Mouse (Mus musculus) liver, embryonic 14.5 days (tissue): ENCODE measurements around the gene Tspan15. TPM values are rescaled to one million over a fixed set of nuclear protein-coding genes. Genes with fewer than 3 reads are reported as not detected.

Experiments used
- ATAC-seq: fragments of 200-750 bp; cut with Nextera tagmentation; 2 replicates; pipeline ENCODE4 v1.8.0; 2017; ENCODE audit warnings: moderate number of reproducible peaks, mild to moderate bottlenecking, moderate library complexity; ENCODE audit not compliant: insufficient read depth
- DNase-seq, 3 experiments: peaks; one replicate each; pipeline ENCODE4 v3.0.0-alpha.2; 2012 to 2013; ENCODE audit warnings: low read depth in 3 of 3, low spot score in 3 of 3
- H3K27ac ChIP-seq: fragments of 300-500 bp; sonication (generic); 2 replicates; pipeline ENCODE4 v1.5.1; 2014; ENCODE audit warnings: moderate library complexity, mild to moderate bottlenecking, control low read depth, inconsistent platforms
- H3K27me3 ChIP-seq: fragments of 300-500 bp; sonication (generic); 2 replicates; pipeline ENCODE4 v1.6.1; 2014; ENCODE audit warnings: mild to moderate bottlenecking, low read length, moderate library complexity; ENCODE audit not compliant: control insufficient read depth, insufficient read depth
- H3K36me3 ChIP-seq: fragments of 300-500 bp; sonication (generic); replicated peaks from 2 replicates; pipeline ENCODE4 v1.6.1; 2014; ENCODE audit warnings: low read depth; ENCODE audit not compliant: control insufficient read depth, insufficient read depth
- H3K4me1 ChIP-seq, 2 experiments: fragments of 200-500 bp in 1 of 2; fragments of 300-500 bp in 1 of 2; sonication (generic) in 1 of 2; replicated peaks; 2 replicates each; pipeline ENCODE4 v1.6.1; 2012 to 2014; ENCODE audit warnings: antibody characterized with exemption in 1 of 2, inconsistent platforms in 1 of 2, low read length in 1 of 2; ENCODE audit not compliant: control insufficient read depth in 2 of 2, insufficient read depth in 2 of 2
- H3K4me2 ChIP-seq: fragments of 300-500 bp; sonication (generic); 2 replicates; pipeline ENCODE4 v1.6.1; 2014; ENCODE audit warnings: low read depth, mild to moderate bottlenecking, control low read depth, moderate library complexity
- H3K4me3 ChIP-seq, 2 experiments: fragments of 200-500 bp in 1 of 2; fragments of 300-500 bp in 1 of 2; sonication (generic) in 1 of 2; 2 replicates each; pipeline ENCODE4 v1.5.1; 2012 to 2014; ENCODE audit warnings: low read depth in 2 of 2, low read length in 2 of 2, mild to moderate bottlenecking in 2 of 2, control low read depth in 1 of 2, inconsistent platforms in 1 of 2, moderate library complexity in 1 of 2; ENCODE audit not compliant: insufficient read depth in 1 of 2
- H3K9ac ChIP-seq: fragments of 300-500 bp; sonication (generic); replicated peaks from 2 replicates; pipeline ENCODE4 v1.6.1; 2014; ENCODE audit warnings: mild to moderate bottlenecking, control low read depth, moderate library complexity
- H3K9me3 ChIP-seq: fragments of 300-500 bp; sonication (generic); 2 replicates; pipeline ENCODE4 v1.6.1; 2016; ENCODE audit warnings: low read length, mixed read lengths; ENCODE audit not compliant: control insufficient read depth
- CTCF ChIP-seq: IDR thresholded peaks from 2 replicates; pipeline ENCODE4 v1.5.1; 2016; ENCODE audit warnings: antibody characterized with exemption, low read depth, control low read depth
- EP300 ChIP-seq: IDR thresholded peaks from 2 replicates; pipeline ENCODE4 v1.6.1; 2016; ENCODE audit warnings: antibody characterized with exemption, low read depth
- WGBS: fragments of 180-500 bp; shearing (Covaris S2); extraction: QIAGEN DNeasy Blood & Tissue Kit; methylation state at CpG from one replicate; pipeline ENCODE4 v1.1.7; 2014; ENCODE audit not compliant: insufficient replicate concordance; 5-methylcytosine and 5-hydroxymethylcytosine counted together
- polyA plus RNA-seq, 2 experiments: library from polyadenylated mRNA; depleted of rRNA in 1 of 2; stranded (reverse) in 1 of 2; unstranded in 1 of 2; fragments of >200 nt; fragmentation: Nextera tagmentation in 1 of 2; extraction: Ambion mirVana in 1 of 2; gene quantifications; 2 replicates each; pipeline versions ENCODE4 v1.2.1 to v1.2.3; 2012 to 2014

The Tspan15 gene
- polyA plus RNA-seq, 2 experiments: 7.3 TPM

DNA sequence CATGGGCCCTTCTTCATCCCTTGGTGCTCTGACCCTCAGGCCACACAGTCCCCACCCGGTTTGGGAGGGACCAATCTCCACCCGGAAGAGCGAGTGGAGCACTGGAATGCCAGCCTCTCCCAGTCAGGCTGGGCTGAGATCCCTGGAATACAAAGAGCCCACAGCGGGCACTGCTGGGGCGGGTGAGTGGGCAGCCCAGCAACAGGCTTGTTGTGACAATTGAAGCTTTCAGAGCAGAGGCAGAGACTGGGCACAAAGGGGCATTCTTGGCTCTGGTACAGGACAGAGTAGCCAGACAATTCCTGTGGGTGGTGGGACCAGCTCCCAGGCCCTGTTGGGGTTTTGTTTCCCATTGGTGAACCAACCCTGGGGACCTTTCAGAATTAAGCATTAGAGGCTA lies 36.6 kb downstream of the Tspan15 start:
- no peaks in the 10 kb centered on the region for H3K9me3 ChIP-seq
- DNase-seq (no peak), ATAC-seq (no peak)
- no peak overlapping the region for H3K9ac ChIP-seq
- H3K36me3 ChIP-seq: no peaks in the 10 kb centered on the region
- peaks cover 0 to 1% of the 10 kb centered on the region in 2 experiments; a peak in 1 of 4 replicates for H3K4me1 ChIP-seq
- WGBS: 71% methylated on average over 5 of the region's 5 CpGs
- no peak overlapping the region for H3K4me2 ChIP-seq
- H3K27ac ChIP-seq: no peak overlapping the region
- no peaks in the 10 kb centered on the region for H3K27me3 ChIP-seq
- TF ChIP-seq CTCF: no peak
- TF ChIP-seq EP300: no peak
- no peak overlapping the region for H3K4me3 ChIP-seq

DNA sequence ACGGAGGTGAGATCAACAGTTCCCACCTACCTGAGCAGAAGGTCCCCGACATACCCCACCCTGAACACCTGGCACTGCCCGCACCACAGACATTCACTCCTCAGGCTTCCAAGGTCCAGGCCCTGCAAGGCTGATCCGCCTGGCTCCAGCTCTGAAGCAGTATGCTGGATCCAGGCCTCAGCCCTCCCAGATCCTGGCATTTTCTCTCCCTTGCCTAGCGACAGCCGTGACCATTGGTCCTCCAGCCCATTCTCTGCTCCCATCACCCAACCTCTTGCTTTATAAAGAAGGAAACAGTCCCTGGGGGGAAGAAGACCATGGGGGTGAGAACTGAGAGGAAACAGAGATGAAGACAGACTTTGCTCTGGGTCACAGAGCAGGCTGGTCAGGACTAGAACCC lies 37.0 kb downstream of the Tspan15 start:
- Histone ChIP-seq H3K9me3 (no peaks in the 10 kb centered on the region), H3K27ac (no peak overlapping the region), H3K4me3 (no peak overlapping the region), H3K4me2 (no peak overlapping the region), H3K9ac (no peak overlapping the region), H3K36me3 (no peaks in the 10 kb centered on the region), H3K4me1 (peaks cover 0 to 1% of the 10 kb centered on the region in 2 experiments; a peak in 1 of 4 replicates), H3K27me3 (no peaks in the 10 kb centered on the region)
- ATAC-seq: no peak
- WGBS: 72% methylated on average over 6 of the region's 6 CpGs
- TF ChIP-seq CTCF (no peak), EP300 (no peak)
- DNase-seq: no peak

DNA sequence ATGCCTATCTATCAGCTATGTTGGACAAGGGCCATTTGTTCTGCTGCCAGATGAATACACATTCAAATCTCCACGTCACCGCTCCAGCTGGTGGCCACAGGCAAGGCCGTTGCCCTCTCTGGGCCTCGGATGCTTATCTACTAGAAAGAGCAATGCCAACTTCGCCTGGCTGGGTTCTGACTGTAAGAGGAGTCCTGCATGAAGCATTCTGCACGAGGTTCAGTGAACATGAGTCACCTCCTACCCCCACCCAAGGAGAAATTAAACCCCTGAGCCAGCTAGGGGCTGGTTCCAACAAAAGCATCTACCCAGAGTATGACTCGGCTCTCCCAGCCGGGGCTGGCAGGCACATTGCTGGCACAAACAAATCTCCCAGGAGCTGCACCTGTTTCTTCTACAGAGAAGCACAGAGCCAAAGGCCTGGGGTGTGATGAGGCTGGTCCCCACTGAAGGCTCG lies 38.3 kb downstream of the Tspan15 start:
- WGBS: 48% methylated on average over 9 of the region's 9 CpGs
- Histone ChIP-seq H3K27me3 (no peaks in the 10 kb centered on the region), H3K4me1 (peaks cover 0 to 8% of the 10 kb centered on the region in 2 experiments; a peak in 1 of 4 replicates), H3K4me2 (no peak overlapping the region), H3K9me3 (no peaks in the 10 kb centered on the region), H3K27ac (no peak overlapping the region), H3K36me3 (no peaks in the 10 kb centered on the region), H3K9ac (no peak overlapping the region), H3K4me3 (no peak overlapping the region)
- TF ChIP-seq EP300: no peak
- TF ChIP-seq CTCF: no peak
- ATAC-seq (no peak), DNase-seq (no peak)

DNA sequence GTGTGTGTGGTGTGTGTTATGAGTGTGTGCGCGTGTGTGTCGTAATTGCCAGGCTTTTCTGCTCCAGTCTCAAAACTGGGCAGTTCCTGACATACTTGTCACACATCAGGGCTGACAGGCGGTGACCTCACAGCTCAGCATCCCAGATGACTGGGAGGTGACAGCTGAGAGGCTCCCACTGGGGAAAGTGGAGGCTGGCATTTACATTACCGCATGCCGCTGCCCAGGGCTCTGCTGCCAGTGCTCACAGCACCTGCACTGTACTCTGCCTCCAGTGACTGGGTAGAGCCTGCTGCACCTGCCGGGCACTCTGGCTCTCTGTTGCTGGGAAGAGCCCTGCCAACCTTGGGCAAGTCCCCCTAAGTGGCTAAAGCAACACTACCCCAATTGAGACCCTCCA lies 40.2 kb downstream of the Tspan15 start:
- Histone ChIP-seq H3K4me2 (no peak overlapping the region), H3K27me3 (no peaks in the 10 kb centered on the region), H3K36me3 (no peaks in the 10 kb centered on the region), H3K9ac (no peak overlapping the region), H3K4me1 (peaks cover 0 to 6% of the 10 kb centered on the region in 2 experiments; a peak in 1 of 4 replicates), H3K4me3 (no peak overlapping the region), H3K27ac (no peak overlapping the region), H3K9me3 (no peaks in the 10 kb centered on the region)
- ATAC-seq: no peak
- 91% methylated on average over 7 of the region's 7 CpGs for WGBS
- TF ChIP-seq EP300 (no peak), CTCF (no peak)
- DNase-seq: no peak

DNA sequence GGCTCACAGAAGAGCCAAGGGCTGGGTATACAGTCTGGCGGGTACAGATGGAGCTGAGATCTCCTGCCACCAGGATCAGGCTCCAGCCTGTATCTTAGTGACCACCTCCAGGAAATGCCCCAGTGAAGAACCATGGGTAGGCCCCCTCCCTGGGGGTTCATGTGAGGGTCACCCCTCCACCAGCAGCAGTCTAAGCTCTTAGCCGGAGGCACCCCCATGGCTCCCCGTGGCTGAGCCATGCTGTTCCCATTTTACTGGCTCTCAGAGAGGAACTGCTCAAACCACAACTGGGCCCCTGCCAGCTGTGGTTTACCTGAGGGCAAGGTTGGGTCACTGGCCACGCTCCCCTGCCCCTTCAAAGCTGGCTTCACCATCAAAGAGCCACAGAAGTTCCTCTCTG lies 41.1 kb downstream of the Tspan15 start:
- H3K4me1 ChIP-seq: peaks cover 0 to 6% of the 10 kb centered on the region in 2 experiments; a peak in 1 of 4 replicates
- ATAC-seq (peak; percentile 19; the same call in 1 of the 2 replicates), DNase-seq (no peak)
- H3K9ac ChIP-seq: no peak overlapping the region
- H3K27ac ChIP-seq: no peak overlapping the region
- H3K27me3 ChIP-seq: no peaks in the 10 kb centered on the region
- H3K4me3 ChIP-seq: no peak overlapping the region
- H3K36me3 ChIP-seq: no peaks in the 10 kb centered on the region
- H3K9me3 ChIP-seq: no peaks in the 10 kb centered on the region
- H3K4me2 ChIP-seq: no peak overlapping the region
- 43% methylated on average over 4 of the region's 4 CpGs for WGBS
- TF ChIP-seq EP300: 0 out of 2 replicates have a peak, but pooled peaks have one; percentile 26
- no peak for TF ChIP-seq CTCF
